Mouse (Mus musculus): Measurements from ENCODE around the gene Atp5j2. TPM values are rescaled to one million over a fixed set of nuclear protein-coding genes. Genes with fewer than 3 reads are reported as not detected.

The Atp5j2 gene
- polyA plus RNA-seq, 1 experiment = 445 TPM

DNA sequence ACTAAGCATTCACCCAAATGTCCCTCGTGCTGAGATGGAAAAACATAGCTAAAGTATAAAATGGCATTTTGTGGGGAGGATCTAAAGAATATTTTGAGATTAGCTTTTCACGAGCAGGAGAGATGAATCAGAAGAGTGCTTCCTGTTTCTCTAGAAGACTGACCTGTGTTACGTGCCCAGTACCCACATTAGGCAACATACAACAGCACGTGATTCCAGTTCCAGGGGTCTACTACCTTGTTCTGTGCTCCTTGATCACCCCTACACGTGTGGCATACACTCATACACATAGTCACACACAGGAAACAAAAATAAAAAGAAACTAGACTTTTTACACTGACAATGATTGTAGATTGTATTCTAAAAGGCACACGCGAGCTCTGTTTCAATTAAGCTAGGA is 8.5 kb upstream of the Atp5j2 start:
- no peak for DNase-seq
- H3K27me3 ChIP-seq (ENCODE audit: control insufficient read depth, insufficient read depth, low read length) = no peaks in the 10 kb centered on the region
- no peak overlapping the region for H3K27ac ChIP-seq (ENCODE audit: insufficient read depth, low read length)
- TF ChIP-seq POLR2A (IDR thresholded peaks at IDR 0.05; ENCODE audit: borderline replicate concordance, insufficient read depth, low read length) (no peak), CTCF (IDR thresholded peaks at IDR 0.05; ENCODE audit: borderline replicate concordance, insufficient read depth, low read depth, low read length) (no peak)
- peak overlapping the region; percentile 89 for H3K4me3 ChIP-seq (replicated peaks; ENCODE audit: insufficient read depth, low read depth, low read length)
- peaks cover 6% of the 10 kb centered on the region; the same call in 1 of the 2 replicates for H3K4me1 ChIP-seq (ENCODE audit: control insufficient read depth, insufficient read depth, low read length)
- WGBS = 77% methylated on average over 7 of the region's 7 CpGs

DNA sequence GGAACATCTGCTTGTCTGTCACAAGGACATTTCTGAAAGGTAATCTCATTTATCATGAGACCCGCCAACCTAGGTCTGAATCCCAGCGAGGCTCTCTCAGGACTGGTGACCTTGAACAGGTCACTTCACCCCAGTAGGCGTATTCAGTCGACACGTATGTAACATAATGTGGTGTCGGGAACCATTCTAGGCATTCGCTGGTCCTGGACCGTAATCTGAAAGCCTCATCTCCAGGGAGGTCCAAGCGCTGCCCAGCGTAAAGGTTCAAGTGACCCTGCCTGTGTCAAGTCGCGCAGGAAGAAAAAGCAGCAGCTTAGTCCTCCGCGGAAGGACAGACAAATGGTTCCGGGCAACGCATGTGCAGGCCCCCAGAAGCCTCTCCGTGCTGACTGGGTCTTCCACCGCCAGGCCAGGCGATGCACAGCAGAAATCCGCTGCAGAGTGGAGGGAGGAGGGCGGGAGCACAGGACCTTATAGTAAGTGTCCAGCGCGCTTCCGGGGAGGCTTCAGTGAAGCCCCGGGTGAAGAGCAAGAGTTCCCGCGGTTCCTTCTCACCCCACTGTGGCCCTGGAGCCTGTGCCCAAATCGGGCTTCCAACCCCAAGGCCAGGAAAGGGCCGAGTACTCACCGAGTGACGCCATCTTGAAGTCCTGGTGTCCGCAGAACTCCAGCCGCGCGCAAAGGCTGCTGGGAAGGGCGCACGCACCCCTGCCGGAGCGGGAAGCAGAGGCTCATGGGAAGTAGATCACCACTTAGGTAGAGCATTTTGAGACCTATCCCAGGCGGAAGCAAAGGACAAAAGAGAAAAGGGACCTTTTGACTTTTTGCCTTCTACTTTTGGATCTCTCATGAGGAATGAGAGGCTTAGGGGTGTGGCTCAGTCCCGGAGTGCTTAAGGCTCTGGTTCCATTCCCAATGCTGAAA is 725 bp downstream of the Atp5j2 start:
- H3K4me1 ChIP-seq (ENCODE audit: control insufficient read depth, insufficient read depth, low read length) = peaks cover 5% of the 10 kb centered on the region; the same call in 1 of the 2 replicates
- peak; percentile 93 for DNase-seq
- H3K27me3 ChIP-seq (ENCODE audit: control insufficient read depth, insufficient read depth, low read length) = no peaks in the 10 kb centered on the region
- under 1% methylated on average over 41 of the region's 41 CpGs for WGBS
- H3K27ac ChIP-seq (ENCODE audit: insufficient read depth, low read length) = peak overlapping the region; percentile 78
- TF ChIP-seq CTCF (IDR thresholded peaks at IDR 0.05; ENCODE audit: borderline replicate concordance, insufficient read depth, low read depth, low read length) (no peak), POLR2A (IDR thresholded peaks at IDR 0.05; ENCODE audit: borderline replicate concordance, insufficient read depth, low read length) (peak; percentile 63; the same call in 1 of the 2 replicates)
- H3K4me3 ChIP-seq (replicated peaks; ENCODE audit: insufficient read depth, low read depth, low read length) = peak overlapping the region; percentile 88

DNA sequence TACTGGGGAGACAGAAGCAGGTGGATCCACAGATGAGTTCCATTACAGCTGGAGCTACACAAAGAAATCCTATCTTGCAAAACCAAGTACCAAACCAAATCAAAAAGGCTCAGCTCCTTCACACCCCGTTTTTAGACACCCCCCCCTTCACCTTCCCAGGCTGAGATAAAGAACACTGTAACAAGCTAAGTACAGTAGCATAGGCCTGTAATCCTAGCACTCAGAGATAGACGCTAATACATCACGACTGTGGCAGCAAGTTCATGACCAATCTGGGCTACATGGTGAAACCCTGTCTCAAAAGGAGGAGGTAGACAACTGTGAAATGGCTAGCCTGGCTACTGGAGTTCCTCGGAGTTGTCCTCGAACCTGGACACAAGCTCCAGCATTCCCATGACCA is 1.5 kb downstream of the Atp5j2 start:
- DNase-seq = no peak
- no peaks in the 10 kb centered on the region for H3K27me3 ChIP-seq (ENCODE audit: control insufficient read depth, insufficient read depth, low read length)
- 30% methylated on average over 5 of the region's 5 CpGs for WGBS
- TF ChIP-seq CTCF (IDR thresholded peaks at IDR 0.05; ENCODE audit: borderline replicate concordance, insufficient read depth, low read depth, low read length) = no peak
- TF ChIP-seq POLR2A (IDR thresholded peaks at IDR 0.05; ENCODE audit: borderline replicate concordance, insufficient read depth, low read length) = no peak
- H3K4me3 ChIP-seq (replicated peaks; ENCODE audit: insufficient read depth, low read depth, low read length) = peak overlapping the region; percentile 88
- H3K4me1 ChIP-seq (ENCODE audit: control insufficient read depth, insufficient read depth, low read length) = peaks cover 5% of the 10 kb centered on the region; the same call in 1 of the 2 replicates
- H3K27ac ChIP-seq (ENCODE audit: insufficient read depth, low read length) = no peak overlapping the region

DNA sequence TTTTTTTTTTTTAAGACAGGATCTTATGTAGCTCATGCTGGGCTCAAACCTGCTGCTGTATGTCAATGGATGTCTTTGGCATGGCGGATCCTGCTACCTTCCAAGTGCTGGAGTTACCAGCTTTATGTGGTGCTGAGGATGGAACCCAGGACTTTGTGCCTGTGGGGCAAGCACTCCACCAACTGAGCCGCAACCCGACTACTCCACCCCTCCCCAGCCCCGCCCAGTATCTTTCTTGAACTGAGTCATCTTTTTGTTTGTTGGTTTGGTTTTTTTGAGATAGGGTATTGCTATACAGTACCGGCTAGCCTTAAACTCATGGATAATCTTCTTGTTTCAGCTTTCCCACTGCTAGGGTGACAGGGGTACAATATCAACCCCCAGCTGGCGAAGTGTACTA is 2.4 kb downstream of the Atp5j2 start:
- H3K4me1 ChIP-seq (ENCODE audit: control insufficient read depth, insufficient read depth, low read length) = peaks cover 5% of the 10 kb centered on the region; the same call in 1 of the 2 replicates
- H3K27me3 ChIP-seq (ENCODE audit: control insufficient read depth, insufficient read depth, low read length) = no peaks in the 10 kb centered on the region
- 94% methylated on average over 6 of the region's 6 CpGs for WGBS
- H3K4me3 ChIP-seq (replicated peaks; ENCODE audit: insufficient read depth, low read depth, low read length) = no peak overlapping the region
- no peak for TF ChIP-seq POLR2A (IDR thresholded peaks at IDR 0.05; ENCODE audit: borderline replicate concordance, insufficient read depth, low read length)
- TF ChIP-seq CTCF (IDR thresholded peaks at IDR 0.05; ENCODE audit: borderline replicate concordance, insufficient read depth, low read depth, low read length) = no peak
- no peak for DNase-seq
- no peak overlapping the region for H3K27ac ChIP-seq (ENCODE audit: insufficient read depth, low read length)

DNA sequence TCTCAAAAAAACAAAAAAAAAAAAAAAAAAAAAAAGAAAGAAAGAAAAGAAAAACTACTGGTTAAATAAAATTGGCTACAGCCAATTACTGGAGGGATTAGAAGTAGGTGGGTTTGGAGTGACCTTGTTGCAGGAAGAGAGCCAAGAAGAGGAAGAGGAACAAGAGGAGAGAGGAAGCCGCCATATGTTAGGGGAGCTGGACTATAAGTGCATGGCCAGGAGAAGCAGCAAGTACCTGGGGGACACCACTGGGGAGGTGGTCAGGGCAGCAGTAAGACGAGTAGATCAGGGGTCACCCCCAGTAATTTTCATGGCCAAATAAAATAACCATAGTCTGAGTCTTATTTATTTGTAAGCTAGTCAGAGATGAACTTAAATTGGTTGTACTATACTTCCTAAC is 6.6 kb downstream of the Atp5j2 start:
- no peak for DNase-seq
- Histone ChIP-seq H3K27me3 (ENCODE audit: control insufficient read depth, insufficient read depth, low read length) (no peaks in the 10 kb centered on the region), H3K4me3 (replicated peaks; ENCODE audit: insufficient read depth, low read depth, low read length) (no peak overlapping the region), H3K27ac (ENCODE audit: insufficient read depth, low read length) (no peak overlapping the region), H3K4me1 (ENCODE audit: control insufficient read depth, insufficient read depth, low read length) (peaks cover 5% of the 10 kb centered on the region; the same call in 1 of the 2 replicates)
- 74% methylated on average over 2 of the region's 2 CpGs for WGBS
- TF ChIP-seq CTCF (IDR thresholded peaks at IDR 0.05; ENCODE audit: borderline replicate concordance, insufficient read depth, low read depth, low read length) (no peak), POLR2A (IDR thresholded peaks at IDR 0.05; ENCODE audit: borderline replicate concordance, insufficient read depth, low read length) (no peak)

DNA sequence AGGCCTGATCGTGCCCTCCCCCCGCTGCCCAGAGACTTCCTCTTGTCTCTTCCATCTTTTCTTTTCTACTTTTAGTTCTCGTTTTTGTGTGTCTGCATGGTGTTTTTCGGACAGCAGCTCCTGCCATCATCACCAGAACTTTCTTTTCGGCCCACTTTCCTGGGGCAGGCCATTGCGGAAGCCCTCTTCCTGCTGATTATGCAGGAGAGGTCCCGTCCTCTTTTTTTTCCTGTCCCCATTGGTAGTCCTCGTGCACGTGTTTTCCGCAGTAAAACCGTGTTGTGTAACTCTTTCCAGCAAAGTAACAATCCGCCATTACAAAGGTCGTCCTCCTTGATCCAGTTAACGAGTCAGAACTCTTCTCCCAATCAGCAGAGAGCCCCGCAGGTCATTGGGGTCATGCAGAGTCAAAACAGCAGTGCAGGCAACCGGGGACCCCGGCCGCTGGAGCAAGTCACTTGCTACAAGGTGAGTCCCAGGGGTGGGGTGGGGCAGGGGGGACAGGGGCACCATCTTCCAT is 13.3 kb downstream of the Atp5j2 start:
- TF ChIP-seq POLR2A (IDR thresholded peaks at IDR 0.05; ENCODE audit: borderline replicate concordance, insufficient read depth, low read length) (no peak), CTCF (IDR thresholded peaks at IDR 0.05; ENCODE audit: borderline replicate concordance, insufficient read depth, low read depth, low read length) (no peak)
- WGBS = 84% methylated on average over 18 of the region's 18 CpGs

DNA sequence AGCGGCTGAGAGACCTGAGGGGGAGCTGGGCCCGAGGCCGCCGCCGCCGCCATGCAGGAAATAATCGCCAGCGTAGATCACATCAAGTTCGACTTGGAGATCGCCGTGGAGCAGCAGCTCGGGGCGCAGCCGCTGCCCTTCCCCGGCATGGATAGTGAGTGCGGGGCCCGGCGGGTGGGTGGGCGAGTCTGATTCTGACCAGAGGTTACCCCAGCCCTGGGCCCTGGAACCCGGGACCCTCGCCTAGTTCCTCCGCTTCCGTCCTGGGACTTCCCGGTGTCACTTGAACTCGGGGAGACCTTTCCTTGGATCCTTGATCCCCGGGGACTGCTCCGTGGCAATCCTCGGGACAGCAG is 24.6 kb downstream of the Atp5j2 start:
- H3K27me3 ChIP-seq (ENCODE audit: control insufficient read depth, insufficient read depth, low read length) = no peaks in the 10 kb centered on the region
- 0 out of 2 replicates have a peak overlapping the region, but pooled peaks have one; percentile 59 for H3K27ac ChIP-seq (ENCODE audit: insufficient read depth, low read length)
- 1% methylated on average over 28 of the region's 28 CpGs for whole genome bisulfite sequencing
- DNase-seq = no peak
- peaks cover 9% of the 10 kb centered on the region for H3K4me1 ChIP-seq (ENCODE audit: control insufficient read depth, insufficient read depth, low read length)
- no peak for TF ChIP-seq CTCF (IDR thresholded peaks at IDR 0.05; ENCODE audit: borderline replicate concordance, insufficient read depth, low read depth, low read length)
- TF ChIP-seq POLR2A (IDR thresholded peaks at IDR 0.05; ENCODE audit: borderline replicate concordance, insufficient read depth, low read length) = no peak
- H3K4me3 ChIP-seq (replicated peaks; ENCODE audit: insufficient read depth, low read depth, low read length) = peak overlapping the region; percentile 91

More for the DNA sequence above, 13.3 kb downstream of the Atp5j2 start:
- no peaks in the 10 kb centered on the region for H3K27me3 ChIP-seq (ENCODE audit: control insufficient read depth, insufficient read depth, low read length)
- DNase-seq = no peak
- no peak overlapping the region for H3K27ac ChIP-seq (ENCODE audit: insufficient read depth, low read length)
- no peaks in the 10 kb centered on the region for H3K4me1 ChIP-seq (ENCODE audit: control insufficient read depth, insufficient read depth, low read length)
- no peak overlapping the region for H3K4me3 ChIP-seq (replicated peaks; ENCODE audit: insufficient read depth, low read depth, low read length)
